Mouse (Mus musculus) forebrain, embryonic 11.5 days (tissue): ENCODE results near the gene Zfp217. TPM values are rescaled to one million over a fixed set of nuclear protein-coding genes. Genes with fewer than 3 reads are reported as not detected.

ENCODE experiments used
- ATAC-seq: fragments of 200-750 bp; cut with Nextera tagmentation; replicated peaks from 2 replicates; pipeline ENCODE4 v1.8.0; 2017; ENCODE audit warnings: moderate TSS enrichment; ENCODE audit not compliant: low FRiP score
- DNase-seq: peaks from one replicate; pipeline ENCODE4 v3.0.0-alpha.2; 2017; ENCODE audit warnings: low spot score
- H3K27ac ChIP-seq: fragments of 300-500 bp; sonication (generic); 2 replicates; pipeline ENCODE4 v1.5.1; 2014; ENCODE audit warnings: low read depth, low read length
- H3K27me3 ChIP-seq: fragments of 300-500 bp; sonication (generic); 2 replicates; pipeline ENCODE4 v1.6.1; 2014; ENCODE audit warnings: mild to moderate bottlenecking, low read length, mixed read lengths; ENCODE audit not compliant: control insufficient read depth, insufficient read depth
- H3K36me3 ChIP-seq: fragments of 300-500 bp; sonication (generic); 2 replicates; pipeline ENCODE4 v1.6.1; 2014; ENCODE audit warnings: mild to moderate bottlenecking, low read length, moderate library complexity, mixed read lengths; ENCODE audit not compliant: control insufficient read depth, insufficient read depth
- H3K4me1 ChIP-seq: fragments of 300-500 bp; sonication (generic); replicated peaks from 2 replicates; pipeline ENCODE4 v1.6.1; 2014; ENCODE audit warnings: low read length, mixed read lengths; ENCODE audit not compliant: control insufficient read depth, insufficient read depth
- H3K4me2 ChIP-seq: fragments of 300-500 bp; sonication (generic); 2 replicates; pipeline ENCODE4 v1.6.1; 2014; ENCODE audit warnings: low read depth, mild to moderate bottlenecking, low read length, moderate library complexity, mixed read lengths; ENCODE audit not compliant: severe bottlenecking
- H3K4me3 ChIP-seq: fragments of 300-500 bp; sonication (generic); 2 replicates; pipeline ENCODE4 v1.5.1; 2014; ENCODE audit warnings: low read depth, low read length
- H3K9ac ChIP-seq: fragments of 300-500 bp; sonication (generic); 2 replicates; pipeline ENCODE4 v1.6.1; 2014; ENCODE audit warnings: low read length
- H3K9me3 ChIP-seq: fragments of 300-500 bp; sonication (generic); 2 replicates; pipeline ENCODE4 v1.6.1; 2016; ENCODE audit warnings: low read length, mixed read lengths; ENCODE audit not compliant: control insufficient read depth
- WGBS: fragments of 180-500 bp; shearing (Covaris S2); extraction: QIAGEN DNeasy Blood & Tissue Kit; methylation state at CpG from one replicate; pipeline ENCODE4 v1.1.7; 2014; 5-methylcytosine and 5-hydroxymethylcytosine counted together
- polyA plus RNA-seq: library from polyadenylated mRNA; unstranded; fragments of >200 nt; fragmentation: Nextera tagmentation; extraction: Ambion mirVana; gene quantifications from 2 replicates; pipeline ENCODE4 v1.2.1, GENCODE M21; 2014

Zfp217 gene
- polyA plus RNA-seq = 3.8 and 3.9 TPM in 2 replicates

DNA sequence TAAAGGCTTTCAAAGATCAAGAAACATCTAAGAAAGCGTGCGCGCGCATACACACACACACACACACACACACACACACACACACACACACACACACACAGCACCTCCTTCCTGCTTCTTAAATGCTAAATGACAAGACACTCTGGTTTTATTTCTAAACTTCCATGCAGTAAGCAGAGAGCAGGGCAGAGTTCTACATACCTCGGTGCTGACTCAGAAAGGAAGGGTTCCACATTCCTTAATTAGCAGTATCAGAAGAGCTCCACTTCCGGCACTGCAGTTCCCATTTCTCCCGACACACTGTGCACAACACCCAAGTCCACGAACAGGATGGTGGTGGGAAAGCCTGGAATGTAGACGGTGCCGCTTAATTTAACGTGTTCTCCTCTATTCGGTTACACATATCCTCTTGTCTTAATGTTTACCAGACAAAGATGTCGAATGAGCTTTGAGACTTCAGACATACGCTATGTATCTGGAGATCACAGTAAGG, at the start of gene Zfp217:
Gene Zfp217, minus strand, starts transcription at position 443 of the 493 bp plus-strand sequence.
- Histone ChIP-seq H3K27ac (no peak within 1 kb of the TSS), H3K4me2 (no peak within 1 kb of the TSS), H3K27me3 (no peaks in the 10 kb centered on the region), H3K4me1 (no peaks in the 10 kb centered on the region), H3K9me3 (no peaks in the 10 kb centered on the region), H3K36me3 (no peaks in the 10 kb centered on the region), H3K9ac (no peak within 1 kb of the TSS), H3K4me3 (no peak within 1 kb of the TSS)
- no peak for DNase-seq
- WGBS = 74% methylated on average over 14 of the region's 14 CpGs
- ATAC-seq = no peak

GRCm38 (mm10) chr2:170195542-170196089, 47.7 kb upstream of the Zfp217 start:
- 85% methylated on average over 13 of the region's 13 CpGs for WGBS
- no peak overlapping the region for H3K27ac ChIP-seq

DNA sequence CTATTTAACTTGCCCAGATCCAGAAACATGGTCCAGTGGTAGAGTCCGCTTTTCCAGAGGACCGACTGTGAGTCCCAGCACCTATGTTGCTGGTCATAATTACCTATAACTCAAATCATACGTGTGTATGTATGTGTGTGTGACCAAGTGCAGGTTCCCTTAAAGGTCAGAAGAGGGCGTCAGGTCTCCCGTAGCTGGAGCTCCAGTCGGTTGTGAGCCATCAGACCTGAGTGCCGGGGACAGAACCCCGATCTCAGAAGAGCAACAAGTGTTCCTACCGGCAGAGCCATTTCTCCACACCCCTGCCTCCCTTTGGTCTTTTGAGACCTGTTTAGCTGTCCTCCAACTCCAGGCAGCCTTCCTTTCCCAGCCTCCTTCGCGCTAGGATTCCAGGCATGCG, 46.9 kb upstream of the Zfp217 start:
- H3K27me3 ChIP-seq = no peaks in the 10 kb centered on the region
- no peaks in the 10 kb centered on the region for H3K9me3 ChIP-seq
- H3K4me3 ChIP-seq = no peak overlapping the region
- peaks cover 10% of the 10 kb centered on the region for H3K4me1 ChIP-seq
- 94% methylated on average over 12 of the region's 12 CpGs for WGBS
- H3K27ac ChIP-seq = no peak overlapping the region
- ATAC-seq = no peak
- no peaks in the 10 kb centered on the region for H3K36me3 ChIP-seq
- H3K9ac ChIP-seq = no peak overlapping the region
- H3K4me2 ChIP-seq = no peak overlapping the region
- no peak for DNase-seq

More at GRCm38 (mm10) chr2:170195542-170196089, 47.7 kb upstream of the Zfp217 start:
- no peaks in the 10 kb centered on the region for H3K9me3 ChIP-seq
- no peak overlapping the region for H3K9ac ChIP-seq
- no peaks in the 10 kb centered on the region for H3K27me3 ChIP-seq
- DNase-seq (no peak), ATAC-seq (no peak)
- H3K4me3 ChIP-seq = no peak overlapping the region
- H3K4me1 ChIP-seq = peaks cover 10% of the 10 kb centered on the region
- H3K4me2 ChIP-seq = no peak overlapping the region
- H3K36me3 ChIP-seq = no peaks in the 10 kb centered on the region

DNA sequence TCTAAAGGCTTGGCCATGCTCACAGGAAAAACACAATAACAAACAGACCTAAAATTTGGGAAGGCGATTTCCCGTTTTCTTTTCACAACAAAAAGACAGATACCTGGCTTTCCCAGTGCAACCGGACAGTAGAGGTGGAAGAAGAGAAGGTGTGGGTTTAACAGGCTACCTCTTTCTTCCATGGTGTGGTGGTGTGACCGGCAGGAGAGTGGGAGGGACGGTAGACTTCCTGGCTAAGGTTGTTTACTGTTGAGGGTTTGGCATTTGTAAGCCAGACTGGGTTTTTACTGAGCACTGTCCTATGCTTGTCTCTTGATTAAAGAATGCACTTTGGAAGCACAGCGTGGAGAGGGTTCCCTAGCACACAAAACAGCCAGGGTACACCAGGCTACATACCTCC, 45.9 kb upstream of the Zfp217 start:
- H3K27me3 ChIP-seq = no peaks in the 10 kb centered on the region
- peak overlapping the region; percentile 25; the same call in 1 of the 2 replicates for H3K4me3 ChIP-seq
- no peaks in the 10 kb centered on the region for H3K9me3 ChIP-seq
- no peaks in the 10 kb centered on the region for H3K36me3 ChIP-seq
- peak overlapping the region; percentile 13; the same call in 1 of the 2 replicates for H3K9ac ChIP-seq
- ATAC-seq = peak; percentile 37; the same call in 1 of the 2 replicates
- peaks cover 10% of the 10 kb centered on the region for H3K4me1 ChIP-seq
- 18% methylated on average over 6 of the region's 6 CpGs for WGBS
- H3K4me2 ChIP-seq = peak overlapping the region; percentile 65
- peak overlapping the region; percentile 80 for H3K27ac ChIP-seq
- DNase-seq = peak; percentile 44

GRCm38 (mm10) chr2:170193211-170193610, 45.3 kb upstream of the Zfp217 start:
- Histone ChIP-seq H3K27ac (peak overlapping the region; percentile 80), H3K4me2 (peak overlapping the region; percentile 65), H3K4me3 (peak overlapping the region; percentile 25), H3K36me3 (no peaks in the 10 kb centered on the region), H3K9me3 (no peaks in the 10 kb centered on the region), H3K27me3 (no peaks in the 10 kb centered on the region), H3K4me1 (peaks cover 10% of the 10 kb centered on the region), H3K9ac (peak overlapping the region; percentile 54)
- peak; percentile 79 for ATAC-seq
- 1% methylated on average over 10 of the region's 10 CpGs for WGBS
- DNase-seq = peak; percentile 66

DNA sequence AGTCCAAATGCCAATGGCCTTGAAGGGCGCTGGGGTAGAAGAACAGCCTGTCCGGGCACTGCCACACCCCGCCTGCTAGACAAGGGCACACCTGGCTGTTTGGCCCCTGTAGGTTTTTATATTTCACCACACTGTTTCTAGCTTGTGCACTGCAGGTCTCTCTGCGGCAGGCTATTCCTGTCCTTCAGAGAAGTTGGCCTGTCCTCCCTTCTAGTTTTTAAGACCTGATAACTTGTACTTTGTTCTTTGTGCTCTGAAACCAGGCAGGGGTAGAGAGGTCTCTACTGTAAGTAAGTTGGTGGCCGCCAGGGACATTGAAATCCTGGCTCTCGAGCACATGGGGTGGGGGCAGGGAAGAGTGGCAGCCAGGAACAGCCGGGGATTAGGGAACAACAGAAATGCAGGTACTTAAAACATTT, 44.8 kb upstream of the Zfp217 start:
- ATAC-seq = peak; percentile 86
- peak overlapping the region; percentile 65 for H3K4me2 ChIP-seq

GRCm38 (mm10) chr2:170188721-170189120, 40.8 kb upstream of the Zfp217 start:
- DNase-seq (no peak), ATAC-seq (no peak)
- H3K36me3 ChIP-seq = no peaks in the 10 kb centered on the region
- H3K27me3 ChIP-seq = no peaks in the 10 kb centered on the region
- peaks cover 6% of the 10 kb centered on the region for H3K4me1 ChIP-seq
- no peak overlapping the region for H3K9ac ChIP-seq
- no peak overlapping the region for H3K4me3 ChIP-seq
- H3K4me2 ChIP-seq = no peak overlapping the region
- no peak overlapping the region for H3K27ac ChIP-seq
- WGBS = 90% methylated on average over 7 of the region's 7 CpGs
- no peaks in the 10 kb centered on the region for H3K9me3 ChIP-seq

More for the DNA sequence above, 44.8 kb upstream of the Zfp217 start:
- peak overlapping the region; percentile 54; the same call in 1 of the 2 replicates for H3K9ac ChIP-seq
- peaks cover 10% of the 10 kb centered on the region for H3K4me1 ChIP-seq
- 21% methylated on average over 7 of the region's 7 CpGs for WGBS
- H3K27me3 ChIP-seq = no peaks in the 10 kb centered on the region
- H3K4me3 ChIP-seq = peak overlapping the region; percentile 25
- H3K9me3 ChIP-seq = no peaks in the 10 kb centered on the region
- DNase-seq = peak; percentile 77
- no peaks in the 10 kb centered on the region for H3K36me3 ChIP-seq
- peak overlapping the region; percentile 80 for H3K27ac ChIP-seq

GRCm38 (mm10) chr2:170185137-170185837, 37.4 kb upstream of the Zfp217 start:
- Histone ChIP-seq H3K27me3 (no peaks in the 10 kb centered on the region), H3K9ac (peak overlapping the region; percentile 66), H3K4me1 (no peaks in the 10 kb centered on the region; the same call in 1 of the 2 replicates), H3K4me2 (peak overlapping the region; percentile 66; the same call in 1 of the 2 replicates), H3K4me3 (peak overlapping the region; percentile 42; the same call in 1 of the 2 replicates), H3K9me3 (no peaks in the 10 kb centered on the region), H3K36me3 (no peaks in the 10 kb centered on the region), H3K27ac (no peak overlapping the region)
- ATAC-seq (no peak), DNase-seq (no peak)
- 74% methylated on average over 4 of the region's 4 CpGs for WGBS
